Mouse (Mus musculus) forebrain, embryonic 10.5 days (tissue): Measurements from ENCODE around the gene Olfr1136. TPM values are rescaled to one million over a fixed set of nuclear protein-coding genes. Genes with fewer than 3 reads are reported as not detected.

Experiments used
- DNase-seq: peaks from one replicate; pipeline ENCODE4 v3.0.0-alpha.2; 2017; ENCODE audit warnings: low spot score; ENCODE audit errors: extremely low spot score
- H3K27ac ChIP-seq: fragments of 300-500 bp; sonication (generic); 2 replicates; pipeline ENCODE4 v1.5.1; 2016; ENCODE audit warnings: mild to moderate bottlenecking
- H3K27me3 ChIP-seq: fragments of 300-500 bp; sonication (generic); 2 replicates; pipeline ENCODE4 v1.6.1; 2016; ENCODE audit warnings: mild to moderate bottlenecking; ENCODE audit not compliant: poor library complexity, severe bottlenecking
- H3K36me3 ChIP-seq: fragments of 300-500 bp; sonication (generic); replicated peaks from 2 replicates; pipeline ENCODE4 v1.6.1; 2016; ENCODE audit warnings: mild to moderate bottlenecking, moderate library complexity
- H3K4me1 ChIP-seq: fragments of 300-500 bp; sonication (generic); 2 replicates; pipeline ENCODE4 v1.6.1; 2016
- H3K4me3 ChIP-seq: fragments of 300-500 bp; sonication (generic); 2 replicates; pipeline ENCODE4 v1.5.1; 2016; ENCODE audit warnings: mild to moderate bottlenecking, moderate library complexity
- H3K9me3 ChIP-seq: fragments of 300-500 bp; sonication (generic); 2 replicates; pipeline ENCODE4 v1.6.1; 2016; ENCODE audit warnings: mild to moderate bottlenecking, moderate library complexity
- WGBS: fragments of 180-500 bp; shearing (Covaris S2); methylation state at CpG from one replicate; pipeline ENCODE4 v1.1.7; 2016; 5-methylcytosine and 5-hydroxymethylcytosine counted together
- polyA plus RNA-seq: library from polyadenylated mRNA; unstranded; fragments of >200 nt; fragmentation: Nextera tagmentation; extraction: Ambion mirVana; gene quantifications from 2 replicates; pipeline ENCODE4 v1.2.1, GENCODE M21; 2016

Gene Olfr1136
- not detected in 2 replicates for polyA plus RNA-seq

GRCm38 (mm10) chr2:87693847-87694246 is at the start of gene Olfr1136:
TSS of gene Olfr1136 (minus strand) at chr2:87693947.
- Histone ChIP-seq H3K4me1 (no peaks in the 10 kb centered on the region), H3K9me3 (no peaks in the 10 kb centered on the region), H3K4me3 (no peak within 1 kb of the TSS), H3K27ac (no peak within 1 kb of the TSS), H3K36me3 (no peaks in the 10 kb centered on the region), H3K27me3 (no peaks in the 10 kb centered on the region)
- no peak for DNase-seq

GRCm38 (mm10) chr2:87743452-87743851 is 49.7 kb upstream of the Olfr1136 start, which contains the start of gene Olfr1140:
TSS of gene Olfr1140 (plus strand) at chr2:87743752.
- no peaks in the 10 kb centered on the region for H3K4me1 ChIP-seq
- no peaks in the 10 kb centered on the region for H3K36me3 ChIP-seq
- no peak within 1 kb of the TSS for H3K27ac ChIP-seq
- 86% methylated on average over 3 of the region's 3 CpGs for WGBS
- H3K27me3 ChIP-seq, result no peaks in the 10 kb centered on the region
- DNase-seq, result no peak
- H3K9me3 ChIP-seq, result no peaks in the 10 kb centered on the region
- no peak within 1 kb of the TSS for H3K4me3 ChIP-seq

GRCm38 (mm10) chr2:87739878-87740277 is 46.1 kb upstream of the Olfr1136 start, which contains the start of gene Olfr1138:
TSS of gene Olfr1138 (minus strand) at chr2:87739978.
- Histone ChIP-seq H3K27me3 (no peaks in the 10 kb centered on the region), H3K9me3 (no peaks in the 10 kb centered on the region), H3K4me1 (no peaks in the 10 kb centered on the region), H3K4me3 (no peak within 1 kb of the TSS), H3K27ac (no peak within 1 kb of the TSS), H3K36me3 (no peaks in the 10 kb centered on the region)
- WGBS, result 83% methylated on average over 1 of the region's 1 CpGs
- DNase-seq, result no peak

GRCm38 (mm10) chr2:87713079-87713478 is 19.3 kb upstream of the Olfr1136 start, which contains the start of gene Olfr1137:
TSS of gene Olfr1137 (minus strand) at chr2:87713179.
- no peak for DNase-seq

GRCm38 (mm10) chr2:87673564-87673963 is 20.2 kb downstream of the Olfr1136 start, which contains the start of gene Olfr1135:
TSS of gene Olfr1135 (minus strand) at chr2:87673664.
- H3K36me3 ChIP-seq, result no peaks in the 10 kb centered on the region
- 40% methylated on average over 1 of the region's 1 CpGs for WGBS
- no peak within 1 kb of the TSS for H3K27ac ChIP-seq
- no peaks in the 10 kb centered on the region for H3K27me3 ChIP-seq
- DNase-seq, result no peak
- H3K4me3 ChIP-seq, result no peak within 1 kb of the TSS
- H3K4me1 ChIP-seq, result no peaks in the 10 kb centered on the region
- no peaks in the 10 kb centered on the region for H3K9me3 ChIP-seq

More at GRCm38 (mm10) chr2:87713079-87713478, 19.3 kb upstream of the Olfr1136 start, which contains the start of gene Olfr1137:
- Histone ChIP-seq H3K27ac (no peak within 1 kb of the TSS), H3K9me3 (no peaks in the 10 kb centered on the region), H3K4me3 (no peak within 1 kb of the TSS), H3K4me1 (no peaks in the 10 kb centered on the region), H3K36me3 (no peaks in the 10 kb centered on the region), H3K27me3 (no peaks in the 10 kb centered on the region)

GRCm38 (mm10) chr2:87658360-87658759 is 35.4 kb downstream of the Olfr1136 start, which contains the start of gene Olfr1134:
TSS of gene Olfr1134 (minus strand) at chr2:87658460.
- Histone ChIP-seq H3K9me3 (no peaks in the 10 kb centered on the region), H3K4me3 (no peak within 1 kb of the TSS), H3K36me3 (no peaks in the 10 kb centered on the region), H3K27ac (no peak within 1 kb of the TSS), H3K27me3 (no peaks in the 10 kb centered on the region), H3K4me1 (no peaks in the 10 kb centered on the region)
- no peak for DNase-seq
- WGBS, result 95% methylated on average over 2 of the region's 2 CpGs

GRCm38 (mm10) chr2:87647274-87647673 is 46.5 kb downstream of the Olfr1136 start, which contains the start of gene Olfr1133:
TSS of gene Olfr1133 (minus strand) at chr2:87647374.
- DNase-seq, result no peak
- Histone ChIP-seq H3K27ac (no peak within 1 kb of the TSS), H3K4me1 (no peaks in the 10 kb centered on the region), H3K27me3 (no peaks in the 10 kb centered on the region), H3K36me3 (no peaks in the 10 kb centered on the region), H3K4me3 (no peak within 1 kb of the TSS), H3K9me3 (no peaks in the 10 kb centered on the region)

Other genes with a start within 250 kb of the Olfr1136 start
- gene Olfr1126, start 240.0 kb downstream of the Olfr1136 start, polyA plus RNA-seq, result not detected in 2 replicates
- not detected in 2 replicates for gene Pramel7, start 196.9 kb downstream of the Olfr1136 start, polyA plus RNA-seq
- gene Pramel6, start 187.4 kb downstream of the Olfr1136 start, polyA plus RNA-seq, result not detected in 2 replicates
- gene Olfr153, start 162.2 kb downstream of the Olfr1136 start, polyA plus RNA-seq, result not detected in 2 replicates
- not detected in 2 replicates for gene Olfr1128, start 148.4 kb downstream of the Olfr1136 start, polyA plus RNA-seq
- gene Olfr1129, start 120.0 kb downstream of the Olfr1136 start, polyA plus RNA-seq, result not detected in 2 replicates
- gene Olfr1130, start 87.7 kb downstream of the Olfr1136 start, polyA plus RNA-seq, result not detected in 2 replicates
- gene Olfr1131, start 66.8 kb downstream of the Olfr1136 start, polyA plus RNA-seq, result not detected in 2 replicates
- not detected in 2 replicates for gene Olfr1132, start 56.4 kb downstream of the Olfr1136 start, polyA plus RNA-seq
- gene Olfr1133, start 46.6 kb downstream of the Olfr1136 start, polyA plus RNA-seq, result not detected in 2 replicates
- gene Olfr1134, start 35.5 kb downstream of the Olfr1136 start, polyA plus RNA-seq, result not detected in 2 replicates
- not detected in 2 replicates for gene Olfr1135, start 20.3 kb downstream of the Olfr1136 start, polyA plus RNA-seq
- not detected in 2 replicates for gene Olfr1137, start 19.2 kb upstream of the Olfr1136 start, polyA plus RNA-seq
- gene Olfr1138, start 46.0 kb upstream of the Olfr1136 start, polyA plus RNA-seq, result not detected in 2 replicates
- not detected in 2 replicates for gene Olfr1140, start 49.8 kb upstream of the Olfr1136 start, polyA plus RNA-seq
- not detected in 2 replicates for gene Olfr1141, start 60.0 kb upstream of the Olfr1136 start, polyA plus RNA-seq
- gene Olfr152, start 85.5 kb upstream of the Olfr1136 start, polyA plus RNA-seq, result not detected in 2 replicates
- not detected in 2 replicates for gene Olfr1143, start 106.6 kb upstream of the Olfr1136 start, polyA plus RNA-seq
- not detected in 2 replicates for gene Olfr1145, start 115.9 kb upstream of the Olfr1136 start, polyA plus RNA-seq
- gene Olfr1148, start 136.6 kb upstream of the Olfr1136 start, polyA plus RNA-seq, result not detected in 2 replicates
- gene Olfr1150-ps1, start 150.0 kb upstream of the Olfr1136 start, polyA plus RNA-seq, result not detected in 2 replicates
- not detected in 2 replicates for gene Olfr1151, start 161.9 kb upstream of the Olfr1136 start, polyA plus RNA-seq
- gene Olfr1152, start 172.5 kb upstream of the Olfr1136 start, polyA plus RNA-seq, result not detected in 2 replicates
- not detected in 2 replicates for gene Olfr1153, start 201.0 kb upstream of the Olfr1136 start, polyA plus RNA-seq
- not detected in 2 replicates for gene Olfr1154, start 211.2 kb upstream of the Olfr1136 start, polyA plus RNA-seq